Mouse (Mus musculus): ENCODE results near the gene Lrrk1. TPM values are rescaled to one million over a fixed set of nuclear protein-coding genes. Genes with fewer than 3 reads are reported as not detected.

Gene Lrrk1
- polyA plus RNA-seq, 1 experiment from 2014 or later = 2.9 TPM

- no peak for DNase-seq (ENCODE audit: low spot score)
- no peak overlapping the region for H3K4me3 ChIP-seq (ENCODE audit: low read depth, low read length)
- no peaks in the 10 kb centered on the region for H3K9me3 ChIP-seq (ENCODE audit: control insufficient read depth, low read length)
- 89% methylated on average over 4 of the region's 4 CpGs for WGBS
- H3K27ac ChIP-seq (ENCODE audit: low read depth, low read length) = no peak overlapping the region
- no peak overlapping the region for H3K4me2 ChIP-seq (replicated peaks; ENCODE audit: low read depth, low read length)
- no peaks in the 10 kb centered on the region for H3K27me3 ChIP-seq (ENCODE audit: control insufficient read depth, insufficient read depth, low read length)
- no peaks in the 10 kb centered on the region for H3K36me3 ChIP-seq (ENCODE audit: control insufficient read depth, insufficient read depth, low read length)
- H3K9ac ChIP-seq (ENCODE audit: low read depth, low read length) = no peak overlapping the region
- ATAC-seq (ENCODE audit: low FRiP score) = no peak
- H3K4me1 ChIP-seq (replicated peaks; ENCODE audit: control insufficient read depth, insufficient read depth, low read length) = no peaks in the 10 kb centered on the region; the same call in 1 of the 2 replicates
Measured at GRCm38 (mm10) chr7:66241855-66242412, 146.2 kb downstream of the Lrrk1 start.

GRCm38 (mm10) chr7:66238157-66238556 lies 150.0 kb downstream of the Lrrk1 start:
- WGBS = 96% methylated on average over 3 of the region's 3 CpGs
- Histone ChIP-seq H3K4me2 (replicated peaks; ENCODE audit: low read depth, low read length) (no peak overlapping the region), H3K27me3 (ENCODE audit: control insufficient read depth, insufficient read depth, low read length) (no peaks in the 10 kb centered on the region), H3K9ac (ENCODE audit: low read depth, low read length) (no peak overlapping the region), H3K36me3 (ENCODE audit: control insufficient read depth, insufficient read depth, low read length) (no peaks in the 10 kb centered on the region), H3K27ac (ENCODE audit: low read depth, low read length) (no peak overlapping the region), H3K9me3 (ENCODE audit: control insufficient read depth, low read length) (no peaks in the 10 kb centered on the region), H3K4me3 (ENCODE audit: low read depth, low read length) (no peak overlapping the region), H3K4me1 (replicated peaks; ENCODE audit: control insufficient read depth, insufficient read depth, low read length) (0 out of 2 replicates have a peak, but pooled peaks cover under 1% of the 10 kb centered on the region)
- ATAC-seq (ENCODE audit: low FRiP score) (no peak), DNase-seq (ENCODE audit: low spot score) (no peak)

GRCm38 (mm10) chr7:66233947-66234516 lies 154.1 kb downstream of the Lrrk1 start:
- H3K27ac ChIP-seq (ENCODE audit: low read depth, low read length) = no peak overlapping the region
- DNase-seq (ENCODE audit: low spot score) = no peak

GRCm38 (mm10) chr7:66233141-66233946 lies 154.8 kb downstream of the Lrrk1 start:
- no peak for ATAC-seq (ENCODE audit: low FRiP score)
- Histone ChIP-seq H3K27me3 (ENCODE audit: control insufficient read depth, insufficient read depth, low read length) (no peaks in the 10 kb centered on the region), H3K9ac (ENCODE audit: low read depth, low read length) (no peak overlapping the region), H3K4me3 (ENCODE audit: low read depth, low read length) (no peak overlapping the region), H3K9me3 (ENCODE audit: control insufficient read depth, low read length) (no peaks in the 10 kb centered on the region), H3K4me1 (replicated peaks; ENCODE audit: control insufficient read depth, insufficient read depth, low read length) (peaks cover 11% of the 10 kb centered on the region), H3K4me2 (replicated peaks; ENCODE audit: low read depth, low read length) (no peak overlapping the region), H3K36me3 (ENCODE audit: control insufficient read depth, insufficient read depth, low read length) (no peaks in the 10 kb centered on the region), H3K27ac (ENCODE audit: low read depth, low read length) (no peak overlapping the region)
- DNase-seq (ENCODE audit: low spot score) = no peak
- WGBS = 82% methylated on average over 4 of the region's 4 CpGs

More at GRCm38 (mm10) chr7:66233947-66234516, 154.1 kb downstream of the Lrrk1 start:
- Histone ChIP-seq H3K36me3 (ENCODE audit: control insufficient read depth, insufficient read depth, low read length) (no peaks in the 10 kb centered on the region), H3K4me3 (ENCODE audit: low read depth, low read length) (no peak overlapping the region), H3K27me3 (ENCODE audit: control insufficient read depth, insufficient read depth, low read length) (no peaks in the 10 kb centered on the region), H3K9me3 (ENCODE audit: control insufficient read depth, low read length) (no peaks in the 10 kb centered on the region), H3K9ac (ENCODE audit: low read depth, low read length) (no peak overlapping the region), H3K4me2 (replicated peaks; ENCODE audit: low read depth, low read length) (no peak overlapping the region), H3K4me1 (replicated peaks; ENCODE audit: control insufficient read depth, insufficient read depth, low read length) (peaks cover 11% of the 10 kb centered on the region)
- WGBS = 76% methylated on average over 6 of the region's 6 CpGs
- no peak for ATAC-seq (ENCODE audit: low FRiP score)

- Histone ChIP-seq H3K27ac (ENCODE audit: low read depth, low read length) (peak overlapping the region; percentile 86), H3K27me3 (ENCODE audit: control insufficient read depth, insufficient read depth, low read length) (no peaks in the 10 kb centered on the region), H3K4me2 (replicated peaks; ENCODE audit: low read depth, low read length) (no peak overlapping the region), H3K4me3 (ENCODE audit: low read depth, low read length) (no peak overlapping the region), H3K4me1 (replicated peaks; ENCODE audit: control insufficient read depth, insufficient read depth, low read length) (peaks cover 11% of the 10 kb centered on the region), H3K9me3 (ENCODE audit: control insufficient read depth, low read length) (no peaks in the 10 kb centered on the region), H3K9ac (ENCODE audit: low read depth, low read length) (no peak overlapping the region), H3K36me3 (ENCODE audit: control insufficient read depth, insufficient read depth, low read length) (no peaks in the 10 kb centered on the region)
- WGBS = 83% methylated on average over 4 of the region's 4 CpGs
- DNase-seq (ENCODE audit: low spot score) = no peak
- ATAC-seq (ENCODE audit: low FRiP score) = no peak
Measured at GRCm38 (mm10) chr7:66231861-66232260, 156.3 kb downstream of the Lrrk1 start.

GRCm38 (mm10) chr7:66230638-66231550 lies 157.3 kb downstream of the Lrrk1 start:
- peak; percentile 82 for ATAC-seq (ENCODE audit: low FRiP score)
- DNase-seq (ENCODE audit: low spot score) = peak; percentile 55
- Histone ChIP-seq H3K4me1 (replicated peaks; ENCODE audit: control insufficient read depth, insufficient read depth, low read length) (peaks cover 11% of the 10 kb centered on the region), H3K27ac (ENCODE audit: low read depth, low read length) (peak overlapping the region; percentile 86), H3K9ac (ENCODE audit: low read depth, low read length) (0 out of 2 replicates have a peak overlapping the region, but pooled peaks have one; percentile 13), H3K4me2 (replicated peaks; ENCODE audit: low read depth, low read length) (no peak overlapping the region), H3K36me3 (ENCODE audit: control insufficient read depth, insufficient read depth, low read length) (no peaks in the 10 kb centered on the region), H3K27me3 (ENCODE audit: control insufficient read depth, insufficient read depth, low read length) (no peaks in the 10 kb centered on the region), H3K4me3 (ENCODE audit: low read depth, low read length) (no peak overlapping the region), H3K9me3 (ENCODE audit: control insufficient read depth, low read length) (no peaks in the 10 kb centered on the region)
- 29% methylated on average over 17 of the region's 17 CpGs for WGBS

- ATAC-seq (ENCODE audit: low FRiP score) (0 out of 2 replicates have a peak, but pooled peaks have one; percentile 8), DNase-seq (ENCODE audit: low spot score) (no peak)
- H3K9me3 ChIP-seq (ENCODE audit: control insufficient read depth, low read length) = no peaks in the 10 kb centered on the region
- H3K4me1 ChIP-seq (replicated peaks; ENCODE audit: control insufficient read depth, insufficient read depth, low read length) = peaks cover 11% of the 10 kb centered on the region
- H3K27me3 ChIP-seq (ENCODE audit: control insufficient read depth, insufficient read depth, low read length) = no peaks in the 10 kb centered on the region
- peak overlapping the region; percentile 86 for H3K27ac ChIP-seq (ENCODE audit: low read depth, low read length)
- no peak overlapping the region for H3K4me3 ChIP-seq (ENCODE audit: low read depth, low read length)
- H3K4me2 ChIP-seq (replicated peaks; ENCODE audit: low read depth, low read length) = no peak overlapping the region
- 0 out of 2 replicates have a peak overlapping the region, but pooled peaks have one; percentile 13 for H3K9ac ChIP-seq (ENCODE audit: low read depth, low read length)
- 58% methylated on average over 4 of the region's 4 CpGs for WGBS
- no peaks in the 10 kb centered on the region for H3K36me3 ChIP-seq (ENCODE audit: control insufficient read depth, insufficient read depth, low read length)
Measured at GRCm38 (mm10) chr7:66230246-66230637, 157.9 kb downstream of the Lrrk1 start.

GRCm38 (mm10) chr7:66229433-66229832 lies 158.7 kb downstream of the Lrrk1 start:
- no peaks in the 10 kb centered on the region for H3K27me3 ChIP-seq (ENCODE audit: control insufficient read depth, insufficient read depth, low read length)
- ATAC-seq (ENCODE audit: low FRiP score) = no peak
- peaks cover 11% of the 10 kb centered on the region for H3K4me1 ChIP-seq (replicated peaks; ENCODE audit: control insufficient read depth, insufficient read depth, low read length)
- no peaks in the 10 kb centered on the region for H3K9me3 ChIP-seq (ENCODE audit: control insufficient read depth, low read length)
- no peak overlapping the region for H3K9ac ChIP-seq (ENCODE audit: low read depth, low read length)
- peak overlapping the region; percentile 86 for H3K27ac ChIP-seq (ENCODE audit: low read depth, low read length)
- WGBS = 70% methylated on average over 7 of the region's 7 CpGs
- no peaks in the 10 kb centered on the region for H3K36me3 ChIP-seq (ENCODE audit: control insufficient read depth, insufficient read depth, low read length)
- H3K4me3 ChIP-seq (ENCODE audit: low read depth, low read length) = no peak overlapping the region
- DNase-seq (ENCODE audit: low spot score) = no peak
- no peak overlapping the region for H3K4me2 ChIP-seq (replicated peaks; ENCODE audit: low read depth, low read length)
